Mouse (Mus musculus): ENCODE data around the gene Lrrc15. TPM values are rescaled to one million over a fixed set of nuclear protein-coding genes. Genes with fewer than 3 reads are reported as not detected.
A peak's percentile ranks its signal among the peaks of the same experiment; 100 is the strongest.

Lrrc15 gene
- total and polyA plus RNA-seq, 3 experiments: 0.06 to 0.08 (median 0.07) TPM

DNA sequence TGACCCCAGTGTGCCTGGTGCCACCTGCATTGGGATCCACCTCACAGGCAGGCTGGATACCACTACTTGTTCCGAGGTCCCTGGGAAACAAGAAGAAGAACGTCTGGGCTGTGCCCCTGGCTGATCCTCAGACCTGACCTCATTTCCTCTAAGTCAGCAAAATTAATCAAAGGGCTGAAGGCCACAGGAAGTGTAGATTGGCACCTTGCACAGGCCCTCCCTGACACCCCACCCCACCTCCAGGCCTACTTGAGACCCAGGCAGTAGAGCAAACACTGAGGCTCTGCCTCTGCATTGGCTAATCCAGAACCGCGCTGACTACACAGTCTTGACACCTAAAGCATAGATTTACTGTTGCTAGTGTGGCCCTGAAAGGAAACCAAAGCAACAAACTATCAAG lies 17.4 kb downstream of the Lrrc15 start:
- no peak for DNase-seq
- no peak overlapping the region for H3K9ac ChIP-seq (ENCODE audit: low read depth, low read length)
- WGBS: 60% methylated on average over 4 of the region's 4 CpGs
- no peaks in the 10 kb centered on the region for H3K4me1 ChIP-seq (ENCODE audit: control insufficient read depth, insufficient read depth, low read length)
- no peak overlapping the region for H3K27ac ChIP-seq
- H3K4me3 ChIP-seq: no peak overlapping the region
- no peak for TF ChIP-seq CTCF (IDR thresholded peaks at IDR 0.05)
- no peak for TF ChIP-seq POLR2A (IDR thresholded peaks at IDR 0.05; ENCODE audit: insufficient read depth, low read depth, low read length)
- TF ChIP-seq EP300 (IDR thresholded peaks at IDR 0.05; ENCODE audit: insufficient read depth, low read depth, low read length): no peak
- intact Hi-C loops (cut with DNase I): no loop called here
- H3K79me2 ChIP-seq (replicated peaks; ENCODE audit: control insufficient read depth, insufficient read depth, low read length): no peaks in the 10 kb centered on the region
- H3K36me3 ChIP-seq (ENCODE audit: control insufficient read depth, insufficient read depth, low read length): no peaks in the 10 kb centered on the region
- H3K27me3 ChIP-seq (ENCODE audit: control insufficient read depth, insufficient read depth, low read length): no peaks in the 10 kb centered on the region

GRCm38 (mm10) chr16:30263156-30263555 lies 19.9 kb downstream of the Lrrc15 start:
- no peak for DNase-seq
- intact Hi-C loops (cut with DNase I): no loop called here
- H3K36me3 ChIP-seq (ENCODE audit: control insufficient read depth, insufficient read depth, low read length): no peaks in the 10 kb centered on the region
- H3K4me1 ChIP-seq (ENCODE audit: control insufficient read depth, insufficient read depth, low read length): no peaks in the 10 kb centered on the region
- H3K4me3 ChIP-seq: no peak overlapping the region
- 76% methylated on average over 4 of the region's 4 CpGs for WGBS
- H3K79me2 ChIP-seq (replicated peaks; ENCODE audit: control insufficient read depth, insufficient read depth, low read length): no peaks in the 10 kb centered on the region
- no peaks in the 10 kb centered on the region for H3K27me3 ChIP-seq (ENCODE audit: control insufficient read depth, insufficient read depth, low read length)
- no peak overlapping the region for H3K27ac ChIP-seq
- no peak overlapping the region for H3K9ac ChIP-seq (ENCODE audit: low read depth, low read length)
- TF ChIP-seq POLR2A (IDR thresholded peaks at IDR 0.05; ENCODE audit: insufficient read depth, low read depth, low read length) (no peak), CTCF (IDR thresholded peaks at IDR 0.05) (no peak), EP300 (IDR thresholded peaks at IDR 0.05; ENCODE audit: insufficient read depth, low read depth, low read length) (no peak)

DNA sequence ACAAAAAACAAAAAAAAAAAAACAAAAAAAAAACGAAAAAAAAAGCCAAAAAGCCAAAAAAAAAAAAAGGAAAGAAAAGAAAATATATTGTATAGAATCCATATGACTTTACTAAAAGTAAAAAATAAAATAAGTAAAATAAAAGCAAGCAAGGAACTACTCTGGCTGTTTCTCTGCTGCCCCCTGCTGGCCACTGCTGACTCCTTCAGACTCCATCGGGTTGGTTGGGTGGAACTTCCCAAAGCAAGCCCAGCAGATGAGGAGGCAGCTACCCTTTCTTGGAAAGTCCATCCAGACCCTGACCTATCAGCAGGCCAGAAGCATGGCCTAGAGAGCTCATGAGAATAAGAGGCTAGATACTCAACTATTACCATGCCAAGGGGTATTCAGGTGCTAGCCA lies 20.4 kb downstream of the Lrrc15 start:
- no peaks in the 10 kb centered on the region for H3K36me3 ChIP-seq (ENCODE audit: control insufficient read depth, insufficient read depth, low read length)
- no peak overlapping the region for H3K4me3 ChIP-seq
- peak; percentile 56 to 74 for DNase-seq
- no peak overlapping the region for H3K27ac ChIP-seq
- TF ChIP-seq POLR2A (IDR thresholded peaks at IDR 0.05; ENCODE audit: insufficient read depth, low read depth, low read length): no peak
- peak; percentile 87 for TF ChIP-seq CTCF (IDR thresholded peaks at IDR 0.05)
- 0 out of 2 replicates have a peak, but pooled peaks have one; percentile 26 for TF ChIP-seq EP300 (IDR thresholded peaks at IDR 0.05; ENCODE audit: insufficient read depth, low read depth, low read length)
- WGBS: 0% methylated on average over 2 of the region's 2 CpGs
- H3K9ac ChIP-seq (ENCODE audit: low read depth, low read length): no peak overlapping the region
- intact Hi-C loops (cut with DNase I): no loop called here
- H3K4me1 ChIP-seq (ENCODE audit: control insufficient read depth, insufficient read depth, low read length): no peaks in the 10 kb centered on the region
- H3K79me2 ChIP-seq (replicated peaks; ENCODE audit: control insufficient read depth, insufficient read depth, low read length): no peaks in the 10 kb centered on the region
- no peaks in the 10 kb centered on the region for H3K27me3 ChIP-seq (ENCODE audit: control insufficient read depth, insufficient read depth, low read length)

GRCm38 (mm10) chr16:30262157-30262556 lies 20.9 kb downstream of the Lrrc15 start:
- 78% methylated on average over 10 of the region's 10 CpGs for WGBS
- Histone ChIP-seq H3K9ac (ENCODE audit: low read depth, low read length) (no peak overlapping the region), H3K27me3 (ENCODE audit: control insufficient read depth, insufficient read depth, low read length) (no peaks in the 10 kb centered on the region), H3K4me3 (no peak overlapping the region), H3K27ac (no peak overlapping the region), H3K79me2 (replicated peaks; ENCODE audit: control insufficient read depth, insufficient read depth, low read length) (no peaks in the 10 kb centered on the region), H3K36me3 (ENCODE audit: control insufficient read depth, insufficient read depth, low read length) (no peaks in the 10 kb centered on the region), H3K4me1 (ENCODE audit: control insufficient read depth, insufficient read depth, low read length) (no peaks in the 10 kb centered on the region)
- TF ChIP-seq POLR2A (IDR thresholded peaks at IDR 0.05; ENCODE audit: insufficient read depth, low read depth, low read length) (no peak), EP300 (IDR thresholded peaks at IDR 0.05; ENCODE audit: insufficient read depth, low read depth, low read length) (no peak), CTCF (IDR thresholded peaks at IDR 0.05) (no peak)
- intact Hi-C loops (cut with DNase I): no loop called here
- DNase-seq: no peak

GRCm38 (mm10) chr16:30261341-30261740 lies 21.7 kb downstream of the Lrrc15 start:
- DNase-seq: peak in 1 of 2 experiments; percentile 30
- Histone ChIP-seq H3K36me3 (ENCODE audit: control insufficient read depth, insufficient read depth, low read length) (no peaks in the 10 kb centered on the region), H3K4me1 (ENCODE audit: control insufficient read depth, insufficient read depth, low read length) (no peaks in the 10 kb centered on the region), H3K27me3 (ENCODE audit: control insufficient read depth, insufficient read depth, low read length) (no peaks in the 10 kb centered on the region), H3K9ac (ENCODE audit: low read depth, low read length) (no peak overlapping the region), H3K79me2 (replicated peaks; ENCODE audit: control insufficient read depth, insufficient read depth, low read length) (no peaks in the 10 kb centered on the region), H3K4me3 (no peak overlapping the region), H3K27ac (peak overlapping the region; percentile 34)
- 0 out of 2 replicates have a peak, but pooled peaks have one; percentile 36 for TF ChIP-seq EP300 (IDR thresholded peaks at IDR 0.05; ENCODE audit: insufficient read depth, low read depth, low read length)
- peak; percentile 28; the same call in 1 of the 2 replicates for TF ChIP-seq POLR2A (IDR thresholded peaks at IDR 0.05; ENCODE audit: insufficient read depth, low read depth, low read length)
- no peak for TF ChIP-seq CTCF (IDR thresholded peaks at IDR 0.05)
- intact Hi-C loops (cut with DNase I): no loop called here
- WGBS: 66% methylated on average over 9 of the region's 9 CpGs

DNA sequence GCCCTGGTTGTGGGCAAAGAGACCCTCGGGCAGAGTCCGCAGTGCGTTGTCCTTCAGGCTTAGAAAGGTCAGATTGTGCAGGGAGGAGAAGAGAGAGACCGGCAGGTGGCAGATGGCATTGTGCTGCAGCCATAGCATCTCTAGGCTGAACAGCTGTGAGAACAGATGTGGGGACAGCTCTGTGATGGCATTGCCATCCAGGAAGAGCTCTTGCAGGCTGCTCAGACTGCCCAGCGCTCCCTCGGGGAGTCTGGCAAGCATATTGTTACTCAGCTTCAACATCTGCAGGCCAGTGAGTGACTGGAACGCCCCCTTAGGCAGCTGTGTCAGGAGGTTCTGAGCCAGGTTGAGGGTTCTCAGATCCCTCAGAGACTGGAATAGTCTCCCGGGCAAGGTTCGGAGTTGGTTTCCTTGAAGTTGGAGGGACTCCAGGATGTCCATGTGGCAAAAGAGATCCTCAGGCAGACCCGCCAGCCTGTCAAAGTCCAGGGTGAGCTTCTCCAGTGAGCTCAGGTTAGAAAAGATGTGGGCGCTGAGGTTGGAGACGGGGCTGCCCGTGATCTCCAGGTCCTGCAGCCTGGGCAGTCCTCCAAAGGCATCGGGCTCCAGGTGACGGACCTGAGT lies 22.9 kb downstream of the Lrrc15 start:
- intact Hi-C loops (cut with DNase I): no loop called here
- peak overlapping the region; percentile 34 for H3K27ac ChIP-seq
- H3K36me3 ChIP-seq (ENCODE audit: control insufficient read depth, insufficient read depth, low read length): no peaks in the 10 kb centered on the region
- H3K4me3 ChIP-seq: peak overlapping the region; percentile 18
- peak overlapping the region; percentile 56 for H3K9ac ChIP-seq (ENCODE audit: low read depth, low read length)
- TF ChIP-seq CTCF (IDR thresholded peaks at IDR 0.05) (peak; percentile 17; the same call in 1 of the 2 replicates), EP300 (IDR thresholded peaks at IDR 0.05; ENCODE audit: insufficient read depth, low read depth, low read length) (no peak)
- no peaks in the 10 kb centered on the region for H3K4me1 ChIP-seq (ENCODE audit: control insufficient read depth, insufficient read depth, low read length)
- DNase-seq: no peak
- no peaks in the 10 kb centered on the region for H3K27me3 ChIP-seq (ENCODE audit: control insufficient read depth, insufficient read depth, low read length)
- WGBS: 66% methylated on average over 15 of the region's 15 CpGs
- H3K79me2 ChIP-seq (replicated peaks; ENCODE audit: control insufficient read depth, insufficient read depth, low read length): no peaks in the 10 kb centered on the region
